Mouse (Mus musculus) ES-E14 (cell line): ENCODE data around the gene Slc12a3. TPM values are rescaled to one million over a fixed set of nuclear protein-coding genes. Genes with fewer than 3 reads are reported as not detected.

Source experiments
- DNase-seq: peaks from one replicate; pipeline ENCODE4 v3.0.0-alpha.2; 2013; ENCODE audit warnings: low read depth, low spot score
- H3K27ac ChIP-seq: 2 replicates; pipeline ENCODE4 v1.5.1; 2012; ENCODE audit warnings: low read depth, mild to moderate bottlenecking, low read length, moderate library complexity, mixed read lengths; ENCODE audit not compliant: poor library complexity, insufficient read depth, severe bottlenecking
- H3K36me3 ChIP-seq: 2 replicates; pipeline ENCODE4 v1.6.1; 2012; ENCODE audit warnings: mild to moderate bottlenecking, low read length, moderate library complexity, mixed read lengths; ENCODE audit not compliant: control insufficient read depth, poor library complexity, insufficient read depth, severe bottlenecking
- H3K4me1 ChIP-seq, 2 experiments: fragments of 150-350 bp in 1 of 2; sonication (generic) in 1 of 2; 2 replicates each; pipeline ENCODE4 v1.6.1; 2012; ENCODE audit warnings: low read length in 2 of 2, mild to moderate bottlenecking in 1 of 2, mixed read lengths in 1 of 2; ENCODE audit not compliant: control insufficient read depth in 2 of 2, insufficient read depth in 2 of 2, poor library complexity in 1 of 2
- H3K4me3 ChIP-seq, 2 experiments: fragments of 150-350 bp in 1 of 2; sonication (generic) in 1 of 2; 2 replicates each; pipeline ENCODE4 v1.5.1; 2012; ENCODE audit warnings: low read length in 2 of 2, low read depth in 1 of 2, mild to moderate bottlenecking in 1 of 2, mixed read lengths in 1 of 2; ENCODE audit not compliant: insufficient read depth in 1 of 2, poor library complexity in 1 of 2, severe bottlenecking in 1 of 2
- H3K9ac ChIP-seq: 2 replicates; pipeline ENCODE4 v1.6.1; 2012; ENCODE audit warnings: low read depth, mild to moderate bottlenecking, low read length, mixed read lengths; ENCODE audit not compliant: poor library complexity, insufficient read depth, severe bottlenecking
- H3K9me3 ChIP-seq: fragments of 150-350 bp; sonication (generic); 2 replicates; pipeline ENCODE4 v1.6.1; 2012; ENCODE audit warnings: low read depth, mild to moderate bottlenecking, low read length; ENCODE audit not compliant: control insufficient read depth, insufficient read depth
- CHD2 ChIP-seq: IDR thresholded peaks from 2 replicates; pipeline ENCODE4 v1.6.1; 2014; ENCODE audit warnings: mild to moderate bottlenecking, low read depth, low read length, inconsistent platforms
- HCFC1 ChIP-seq: IDR thresholded peaks from 2 replicates; pipeline ENCODE4 v1.6.1; 2012; ENCODE audit warnings: low read length, inconsistent platforms, borderline replicate concordance; ENCODE audit not compliant: insufficient read depth
- MAFK ChIP-seq: IDR thresholded peaks from 2 replicates; pipeline ENCODE4 v1.6.1; 2014; ENCODE audit warnings: mild to moderate bottlenecking, low read depth, low read length, inconsistent platforms; ENCODE audit not compliant: insufficient read depth
- ZC3H11A ChIP-seq: IDR thresholded peaks from 2 replicates; pipeline ENCODE4 v1.6.1; 2012; ENCODE audit warnings: low read depth, mild to moderate bottlenecking, inconsistent platforms, low read length, borderline replicate concordance
- ZNF384 ChIP-seq: IDR thresholded peaks from 2 replicates; pipeline ENCODE4 v1.6.1; 2012; ENCODE audit warnings: low read depth, low read length, inconsistent platforms
- in situ Hi-C, 2 experiments: fragments of 600-800 bp; cut with MboI; formaldehyde crosslinking; loops; one replicate each; pipeline ENCODE4 v1.15.1; 2025; ENCODE audit warnings: low sequenced_read_pairs in 2 of 2, inconsistent platforms in 1 of 2; ENCODE audit not compliant: unreplicated experiment in 2 of 2
- total RNA-seq: library from RNA; depleted of rRNA; stranded (reverse); fragments of 300-350 nt; gene quantifications from 2 replicates; pipeline ENCODE4 v1.2.3, GENCODE M21; 2012

Slc12a3 gene
- total RNA-seq, 1 experiment = 0.94 TPM

DNA sequence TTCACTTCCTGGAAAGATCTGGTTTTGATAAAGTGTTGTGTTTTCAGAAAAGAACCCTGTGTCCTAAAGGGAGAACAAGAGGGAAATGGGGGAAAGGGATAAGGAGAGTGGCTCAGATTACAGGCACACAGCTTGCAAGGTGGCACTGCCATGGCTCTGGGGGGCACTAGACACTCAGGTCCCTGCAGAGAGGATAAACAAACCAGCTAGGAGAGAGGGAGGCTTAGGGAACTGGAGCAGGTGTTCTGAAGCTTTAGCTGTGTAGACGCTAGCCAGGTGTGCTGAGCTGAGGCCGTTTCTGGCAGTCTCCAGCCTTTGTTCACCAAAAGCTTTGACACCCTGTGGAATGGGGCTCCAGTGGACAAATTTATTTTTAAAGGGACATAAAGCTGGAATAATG, 14.9 kb upstream of the Slc12a3 start:
- Histone ChIP-seq H3K9ac (no peak overlapping the region), H3K4me1 (no peaks in the 10 kb centered on the region), H3K4me3 (no peak overlapping the region), H3K9me3 (no peaks in the 10 kb centered on the region), H3K36me3 (peaks cover 16% of the 10 kb centered on the region), H3K27ac (no peak overlapping the region)
- no peak for TF ChIP-seq MAFK
- TF ChIP-seq CHD2 = no peak
- TF ChIP-seq ZNF384 = no peak
- TF ChIP-seq ZC3H11A = no peak
- TF ChIP-seq HCFC1 = no peak
- in situ Hi-C loops = no loop called here
- DNase-seq = no peak

GRCm38 (mm10) chr8:94317249-94317648, 11.8 kb upstream of the Slc12a3 start:
- H3K9ac ChIP-seq = no peak overlapping the region
- no peak overlapping the region for H3K27ac ChIP-seq
- peaks cover 0 to 3% of the 10 kb centered on the region in 2 experiments; a peak in 1 of 4 replicates for H3K4me1 ChIP-seq
- TF ChIP-seq ZC3H11A (no peak), HCFC1 (no peak), MAFK (no peak), CHD2 (no peak), ZNF384 (no peak)
- H3K36me3 ChIP-seq = peaks cover 5% of the 10 kb centered on the region
- H3K4me3 ChIP-seq = no peak overlapping the region
- DNase-seq = no peak
- H3K9me3 ChIP-seq = no peaks in the 10 kb centered on the region
- in situ Hi-C loops = no loop called here

DNA sequence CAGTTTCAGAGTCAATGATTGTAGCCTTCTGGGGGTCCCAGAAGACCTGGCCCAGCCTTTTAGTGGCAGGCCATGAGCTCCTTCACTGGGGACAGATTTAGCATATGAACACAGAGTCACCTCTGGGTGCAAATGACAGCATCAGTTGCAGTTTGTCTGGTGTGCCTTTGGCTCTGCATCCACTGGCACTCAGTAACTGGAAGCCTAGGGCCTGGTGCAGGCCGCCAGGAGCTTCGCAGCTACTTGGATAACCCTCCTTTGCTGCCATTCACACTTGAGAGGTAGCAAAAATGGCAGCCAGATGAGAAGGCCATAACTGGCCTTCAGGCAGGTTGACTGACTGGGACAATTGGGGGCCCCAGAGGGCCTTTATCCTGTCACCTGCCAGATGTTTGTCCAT, 11.3 kb upstream of the Slc12a3 start:
- H3K9ac ChIP-seq = no peak overlapping the region
- TF ChIP-seq CHD2 (no peak), ZC3H11A (no peak), HCFC1 (no peak), MAFK (no peak), ZNF384 (no peak)
- no peak for DNase-seq
- peaks cover 0 to 3% of the 10 kb centered on the region in 2 experiments; a peak in 1 of 4 replicates for H3K4me1 ChIP-seq
- H3K4me3 ChIP-seq = no peak overlapping the region
- in situ Hi-C loops = no loop called here
- no peaks in the 10 kb centered on the region for H3K9me3 ChIP-seq
- H3K27ac ChIP-seq = no peak overlapping the region
- peaks cover 5% of the 10 kb centered on the region for H3K36me3 ChIP-seq

DNA sequence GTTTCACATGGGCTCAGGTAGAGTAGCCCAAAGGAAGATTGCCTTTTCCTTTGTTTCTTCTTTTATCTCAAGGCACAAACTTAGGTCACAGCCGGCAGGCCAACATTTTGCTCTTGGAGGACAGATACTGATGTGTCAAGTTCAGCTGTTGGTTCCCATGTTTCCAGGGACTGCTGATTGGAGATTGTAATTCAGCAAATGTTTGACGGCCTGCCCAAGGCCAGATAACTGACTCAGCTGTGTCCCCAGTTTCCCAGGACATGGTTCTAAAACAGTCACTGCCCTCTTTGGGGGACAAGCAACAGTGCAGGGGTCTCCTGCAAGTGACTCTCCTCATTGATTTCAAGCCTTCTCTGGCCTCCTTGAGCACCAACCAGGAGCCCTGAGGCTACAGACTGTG, 9.0 kb upstream of the Slc12a3 start:
- H3K27ac ChIP-seq = no peak overlapping the region
- H3K4me1 ChIP-seq = peaks cover 0 to 17% of the 10 kb centered on the region in 2 experiments; a peak in 3 of 4 replicates
- no peaks in the 10 kb centered on the region; the same call in 1 of the 2 replicates for H3K36me3 ChIP-seq
- TF ChIP-seq ZNF384 (no peak), HCFC1 (no peak), CHD2 (no peak), ZC3H11A (no peak), MAFK (no peak)
- DNase-seq = no peak
- H3K4me3 ChIP-seq = no peak overlapping the region
- H3K9me3 ChIP-seq = no peaks in the 10 kb centered on the region
- no peak overlapping the region for H3K9ac ChIP-seq
- in situ Hi-C loops = no loop called here

GRCm38 (mm10) chr8:94322083-94322482, 6.9 kb upstream of the Slc12a3 start:
- Histone ChIP-seq H3K36me3 (no peaks in the 10 kb centered on the region; the same call in 1 of the 2 replicates), H3K4me1 (peaks cover 0 to 17% of the 10 kb centered on the region in 2 experiments; a peak in 3 of 4 replicates), H3K9me3 (no peaks in the 10 kb centered on the region), H3K27ac (no peak overlapping the region), H3K9ac (no peak overlapping the region), H3K4me3 (no peak overlapping the region)
- no peak for DNase-seq
- TF ChIP-seq CHD2 = no peak
- no peak for TF ChIP-seq MAFK
- no peak for TF ChIP-seq ZC3H11A
- TF ChIP-seq ZNF384 = no peak
- TF ChIP-seq HCFC1 = no peak
- in situ Hi-C loops = no loop called here
